Mouse (Mus musculus) neural tube, embryonic 14.5 days (tissue): ENCODE measurements around the gene Borcs8. TPM values are rescaled to one million over a fixed set of nuclear protein-coding genes. Genes with fewer than 3 reads are reported as not detected.
A peak's percentile ranks its signal among the peaks of the same experiment; 100 is the strongest.

Source experiments
- ATAC-seq: fragments of 200-750 bp; cut with Nextera tagmentation; 2 replicates; pipeline ENCODE4 v1.8.0; 2017; ENCODE audit warnings: low read depth, mild to moderate bottlenecking, moderate TSS enrichment, moderate library complexity
- H3K27ac ChIP-seq: fragments of 300-500 bp; sonication (generic); 2 replicates; pipeline ENCODE4 v1.5.1; 2014; ENCODE audit warnings: low read depth, mild to moderate bottlenecking, control low read depth, low read length, moderate library complexity, mixed read lengths
- H3K27me3 ChIP-seq: fragments of 300-500 bp; sonication (generic); 2 replicates; pipeline ENCODE4 v1.6.1; 2014; ENCODE audit warnings: low read length; ENCODE audit not compliant: control insufficient read depth, insufficient read depth
- H3K36me3 ChIP-seq: fragments of 300-500 bp; sonication (generic); 2 replicates; pipeline ENCODE4 v1.6.1; 2014; ENCODE audit warnings: low read length, mixed read lengths; ENCODE audit not compliant: control insufficient read depth, insufficient read depth
- H3K4me1 ChIP-seq: fragments of 300-500 bp; sonication (generic); 2 replicates; pipeline ENCODE4 v1.6.1; 2014; ENCODE audit warnings: low read length; ENCODE audit not compliant: control insufficient read depth, insufficient read depth
- H3K4me2 ChIP-seq: fragments of 300-500 bp; sonication (generic); 2 replicates; pipeline ENCODE4 v1.6.1; 2014; ENCODE audit warnings: mild to moderate bottlenecking, low read depth, low read length, control low read depth
- H3K4me3 ChIP-seq: fragments of 300-500 bp; sonication (generic); 2 replicates; pipeline ENCODE4 v1.5.1; 2014; ENCODE audit warnings: low read depth, low read length, control low read depth, mixed read lengths
- H3K9ac ChIP-seq: fragments of 300-500 bp; sonication (generic); replicated peaks from 2 replicates; pipeline ENCODE4 v1.6.1; 2014; ENCODE audit warnings: low read depth, mild to moderate bottlenecking, control low read depth, low read length, mixed read lengths
- H3K9me3 ChIP-seq: fragments of 300-500 bp; sonication (generic); 2 replicates; pipeline ENCODE4 v1.6.1; 2016; ENCODE audit warnings: low read length; ENCODE audit not compliant: control insufficient read depth
- WGBS: fragments of 180-500 bp; shearing (Covaris S2); extraction: QIAGEN DNeasy Blood & Tissue Kit; methylation state at CpG from one replicate; pipeline ENCODE4 v1.1.7; 2014; 5-methylcytosine and 5-hydroxymethylcytosine counted together
- polyA plus RNA-seq: library from polyadenylated mRNA; unstranded; fragments of >200 nt; fragmentation: Nextera tagmentation; extraction: Ambion mirVana; gene quantifications from 2 replicates; pipeline ENCODE4 v1.2.1, GENCODE M21; 2014

Gene Borcs8
- polyA plus RNA-seq, 1 experiment from 2014 or later, result 72.3 TPM

- peak; percentile 83 for ATAC-seq
- Histone ChIP-seq H3K27ac (no peak overlapping the region), H3K9me3 (no peaks in the 10 kb centered on the region), H3K4me1 (no peaks in the 10 kb centered on the region; the same call in 1 of the 2 replicates), H3K27me3 (peaks cover 8% of the 10 kb centered on the region), H3K9ac (no peak overlapping the region), H3K4me3 (no peak overlapping the region), H3K4me2 (peak overlapping the region; percentile 26), H3K36me3 (no peaks in the 10 kb centered on the region)
- 6% methylated on average over 21 of the region's 21 CpGs for WGBS
Measured at GRCm38 (mm10) chr8:70166504-70167110, 27.3 kb downstream of the Borcs8 start.

GRCm38 (mm10) chr8:70170116-70170515 lies 30.8 kb downstream of the Borcs8 start:
- Histone ChIP-seq H3K27ac (no peak overlapping the region), H3K4me1 (peaks cover 4% of the 10 kb centered on the region; the same call in 1 of the 2 replicates), H3K36me3 (no peaks in the 10 kb centered on the region), H3K4me2 (no peak overlapping the region), H3K27me3 (peaks cover 8% of the 10 kb centered on the region), H3K4me3 (no peak overlapping the region), H3K9ac (no peak overlapping the region), H3K9me3 (no peaks in the 10 kb centered on the region)
- no peak for ATAC-seq
- WGBS, result 83% methylated on average over 3 of the region's 3 CpGs

- H3K4me1 ChIP-seq, result peaks cover 4% of the 10 kb centered on the region; the same call in 1 of the 2 replicates
Measured at GRCm38 (mm10) chr8:70170748-70171147, 31.4 kb downstream of the Borcs8 start.

GRCm38 (mm10) chr8:70171240-70171639 lies 31.9 kb downstream of the Borcs8 start:
- Histone ChIP-seq H3K27ac (no peak overlapping the region), H3K9me3 (no peaks in the 10 kb centered on the region), H3K27me3 (no peaks in the 10 kb centered on the region), H3K4me1 (peaks cover 4% of the 10 kb centered on the region; the same call in 1 of the 2 replicates), H3K4me2 (no peak overlapping the region), H3K4me3 (no peak overlapping the region), H3K36me3 (no peaks in the 10 kb centered on the region), H3K9ac (no peak overlapping the region)
- WGBS, result 92% methylated on average over 7 of the region's 7 CpGs
- no peak for ATAC-seq

More at GRCm38 (mm10) chr8:70170748-70171147, 31.4 kb downstream of the Borcs8 start:
- Histone ChIP-seq H3K4me3 (no peak overlapping the region), H3K36me3 (no peaks in the 10 kb centered on the region), H3K9me3 (no peaks in the 10 kb centered on the region), H3K27me3 (peaks cover 3% of the 10 kb centered on the region; the same call in 1 of the 2 replicates), H3K27ac (no peak overlapping the region), H3K4me2 (no peak overlapping the region), H3K9ac (no peak overlapping the region)
- WGBS, result 86% methylated on average over 3 of the region's 3 CpGs
- ATAC-seq, result no peak

GRCm38 (mm10) chr8:70172043-70172681 lies 32.9 kb downstream of the Borcs8 start, which contains the start of gene Tmem161a:
Gene Tmem161a (plus strand): TSS chr8:70172356.
- H3K27ac ChIP-seq, result no peak within 1 kb of the TSS
- H3K4me3 ChIP-seq, result peak within 1 kb of the TSS; percentile 75
- no peaks in the 10 kb centered on the region; the same call in 1 of the 2 replicates for H3K36me3 ChIP-seq
- peak within 1 kb of the TSS; percentile 69 for H3K9ac ChIP-seq
- 3% methylated on average over 27 of the region's 27 CpGs for WGBS
- no peaks in the 10 kb centered on the region for H3K9me3 ChIP-seq
- peak; percentile 97 for ATAC-seq
- peak within 1 kb of the TSS; percentile 60 for H3K4me2 ChIP-seq
- H3K27me3 ChIP-seq, result no peaks in the 10 kb centered on the region
- peaks cover 4% of the 10 kb centered on the region; the same call in 1 of the 2 replicates for H3K4me1 ChIP-seq

- Histone ChIP-seq H3K4me1 (peaks cover 4% of the 10 kb centered on the region; the same call in 1 of the 2 replicates), H3K9ac (no peak overlapping the region), H3K27ac (no peak overlapping the region), H3K27me3 (no peaks in the 10 kb centered on the region), H3K4me2 (peak overlapping the region; percentile 60; the same call in 1 of the 2 replicates), H3K9me3 (no peaks in the 10 kb centered on the region), H3K4me3 (no peak overlapping the region), H3K36me3 (no peaks in the 10 kb centered on the region; the same call in 1 of the 2 replicates)
- no peak for ATAC-seq
- WGBS, result 74% methylated on average over 5 of the region's 5 CpGs
Measured at GRCm38 (mm10) chr8:70173320-70173719, 34.0 kb downstream of the Borcs8 start.

GRCm38 (mm10) chr8:70174079-70174478 lies 34.8 kb downstream of the Borcs8 start:
- Histone ChIP-seq H3K27ac (no peak overlapping the region), H3K36me3 (no peaks in the 10 kb centered on the region; the same call in 1 of the 2 replicates), H3K4me1 (peaks cover 4% of the 10 kb centered on the region; the same call in 1 of the 2 replicates), H3K9me3 (no peaks in the 10 kb centered on the region), H3K9ac (no peak overlapping the region), H3K4me2 (no peak overlapping the region), H3K4me3 (no peak overlapping the region), H3K27me3 (no peaks in the 10 kb centered on the region)
- 92% methylated on average over 7 of the region's 7 CpGs for WGBS
- no peak for ATAC-seq

- Histone ChIP-seq H3K27me3 (no peaks in the 10 kb centered on the region), H3K9me3 (no peaks in the 10 kb centered on the region), H3K4me2 (no peak overlapping the region), H3K4me1 (peaks cover 2% of the 10 kb centered on the region; the same call in 1 of the 2 replicates), H3K9ac (no peak overlapping the region), H3K36me3 (peaks cover 18% of the 10 kb centered on the region), H3K27ac (no peak overlapping the region), H3K4me3 (no peak overlapping the region)
- no peak for ATAC-seq
- 94% methylated on average over 2 of the region's 2 CpGs for WGBS
Measured at GRCm38 (mm10) chr8:70178231-70178630, 38.9 kb downstream of the Borcs8 start.

GRCm38 (mm10) chr8:70179082-70179481 lies 39.8 kb downstream of the Borcs8 start:
- Histone ChIP-seq H3K9ac (no peak overlapping the region), H3K27ac (no peak overlapping the region), H3K4me1 (no peaks in the 10 kb centered on the region), H3K36me3 (peaks cover 18% of the 10 kb centered on the region), H3K9me3 (no peaks in the 10 kb centered on the region), H3K27me3 (no peaks in the 10 kb centered on the region), H3K4me3 (no peak overlapping the region), H3K4me2 (no peak overlapping the region)
- WGBS, result 98% methylated on average over 4 of the region's 4 CpGs
- ATAC-seq, result no peak
